Mouse (Mus musculus): ENCODE results near the gene Gpx1. TPM values are rescaled to one million over a fixed set of nuclear protein-coding genes. Genes with fewer than 3 reads are reported as not detected.

Gpx1 gene
- total RNA-seq, 1 experiment, result 939 TPM

DNA sequence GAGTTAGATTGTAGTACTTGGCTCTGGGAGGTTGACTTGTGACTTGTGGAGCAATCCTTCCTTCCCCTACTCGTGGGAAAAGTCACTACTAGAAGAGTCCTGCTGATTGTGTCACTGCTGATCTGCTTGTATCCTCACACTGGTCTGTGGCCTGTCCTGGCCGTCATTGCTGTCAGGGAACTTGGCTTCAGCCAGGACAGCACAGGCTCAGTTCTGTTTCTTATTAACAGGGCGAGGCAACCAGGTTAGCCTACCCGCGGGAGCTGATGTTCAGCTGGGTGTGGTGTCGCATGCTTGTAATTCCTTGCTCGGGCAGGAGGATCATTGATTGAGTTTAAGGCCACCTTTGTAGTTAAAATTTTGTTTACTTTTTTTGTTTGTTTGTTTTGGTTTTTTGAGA lies 46.3 kb downstream of the Gpx1 start:
- no peak for TF ChIP-seq HCFC1 (IDR thresholded peaks at IDR 0.05; ENCODE audit: borderline replicate concordance, insufficient read depth, low read length)
- no peak for TF ChIP-seq ZNF384 (IDR thresholded peaks at IDR 0.05; ENCODE audit: low read depth, low read length)
- TF ChIP-seq CHD2 (IDR thresholded peaks at IDR 0.05; ENCODE audit: low read depth, low read length), result no peak
- TF ChIP-seq MAFK (IDR thresholded peaks at IDR 0.05; ENCODE audit: insufficient read depth, low read depth, low read length), result no peak
- peak; percentile 21 for DNase-seq (ENCODE audit: low read depth, low spot score)
- no peaks in the 10 kb centered on the region for H3K9me3 ChIP-seq (ENCODE audit: control insufficient read depth, insufficient read depth, low read depth, low read length)
- no peak overlapping the region for H3K9ac ChIP-seq (ENCODE audit: insufficient read depth, low read depth, low read length, poor library complexity, severe bottlenecking)
- H3K4me3 ChIP-seq (ENCODE audit: insufficient read depth in 1 of 2, low read depth in 1 of 2, low read length in 2 of 2, poor library complexity in 1 of 2, severe bottlenecking in 1 of 2), result no peak overlapping the region
- peaks cover 29% of the 10 kb centered on the region for H3K36me3 ChIP-seq (ENCODE audit: control insufficient read depth, insufficient read depth, low read length, poor library complexity, severe bottlenecking)
- peak overlapping the region; percentile 26; the same call in 1 of the 2 replicates for H3K27ac ChIP-seq (ENCODE audit: insufficient read depth, low read depth, low read length, poor library complexity, severe bottlenecking)
- in situ Hi-C loops (cut with MboI; ENCODE audit: low sequenced_read_pairs in 2 of 2, unreplicated experiment in 2 of 2), result no loop called here
- peaks cover 0 to 10% of the 10 kb centered on the region in 2 experiments; a peak in 2 of 4 replicates for H3K4me1 ChIP-seq (ENCODE audit: control insufficient read depth in 2 of 2, insufficient read depth in 2 of 2, low read length in 2 of 2, poor library complexity in 1 of 2)

DNA sequence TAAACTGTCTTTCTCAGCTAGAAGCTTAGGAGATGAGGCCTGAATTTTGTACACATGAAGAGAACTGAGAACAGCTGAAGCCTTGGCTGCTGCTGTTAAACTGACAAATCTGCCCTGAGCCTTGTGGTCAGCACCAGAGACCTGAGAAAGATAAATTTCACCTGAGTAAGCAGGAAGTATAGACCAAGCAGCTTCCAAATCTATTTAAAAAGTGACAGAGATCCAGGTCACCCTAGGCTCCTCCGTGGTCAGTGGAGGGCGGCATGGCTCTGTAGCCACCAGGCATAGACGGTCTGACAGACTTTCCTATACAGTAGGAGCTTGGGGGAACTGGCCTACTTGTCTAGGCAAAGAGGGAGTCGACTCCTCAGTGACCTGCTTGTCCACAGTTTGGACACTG lies 48.1 kb downstream of the Gpx1 start:
- TF ChIP-seq ZC3H11A (IDR thresholded peaks at IDR 0.05; ENCODE audit: borderline replicate concordance, low read depth, low read length), result no peak
- no peak for TF ChIP-seq MAFK (IDR thresholded peaks at IDR 0.05; ENCODE audit: insufficient read depth, low read depth, low read length)
- no peak for TF ChIP-seq ZNF384 (IDR thresholded peaks at IDR 0.05; ENCODE audit: low read depth, low read length)
- no peak for TF ChIP-seq CHD2 (IDR thresholded peaks at IDR 0.05; ENCODE audit: low read depth, low read length)
- no peak for DNase-seq (ENCODE audit: low read depth, low spot score)
- Histone ChIP-seq H3K4me1 (ENCODE audit: control insufficient read depth in 2 of 2, insufficient read depth in 2 of 2, low read length in 2 of 2, poor library complexity in 1 of 2) (peaks cover 0 to 15% of the 10 kb centered on the region in 2 experiments; a peak in 2 of 4 replicates), H3K9me3 (ENCODE audit: control insufficient read depth, insufficient read depth, low read depth, low read length) (no peaks in the 10 kb centered on the region), H3K4me3 (ENCODE audit: insufficient read depth in 1 of 2, low read depth in 1 of 2, low read length in 2 of 2, poor library complexity in 1 of 2, severe bottlenecking in 1 of 2) (no peak overlapping the region), H3K9ac (ENCODE audit: insufficient read depth, low read depth, low read length, poor library complexity, severe bottlenecking) (no peak overlapping the region), H3K27ac (ENCODE audit: insufficient read depth, low read depth, low read length, poor library complexity, severe bottlenecking) (no peak overlapping the region), H3K36me3 (ENCODE audit: control insufficient read depth, insufficient read depth, low read length, poor library complexity, severe bottlenecking) (peaks cover 23% of the 10 kb centered on the region)
- in situ Hi-C loops (cut with MboI; ENCODE audit: low sequenced_read_pairs in 2 of 2, unreplicated experiment in 2 of 2), result no loop called here

- peaks cover 21% of the 10 kb centered on the region for H3K36me3 ChIP-seq (ENCODE audit: control insufficient read depth, insufficient read depth, low read length, poor library complexity, severe bottlenecking)
- in situ Hi-C loops (cut with MboI; ENCODE audit: low sequenced_read_pairs in 2 of 2, unreplicated experiment in 2 of 2), result no loop called here
Measured at GRCm38 (mm10) chr9:108388601-108389000, 49.9 kb downstream of the Gpx1 start.

DNA sequence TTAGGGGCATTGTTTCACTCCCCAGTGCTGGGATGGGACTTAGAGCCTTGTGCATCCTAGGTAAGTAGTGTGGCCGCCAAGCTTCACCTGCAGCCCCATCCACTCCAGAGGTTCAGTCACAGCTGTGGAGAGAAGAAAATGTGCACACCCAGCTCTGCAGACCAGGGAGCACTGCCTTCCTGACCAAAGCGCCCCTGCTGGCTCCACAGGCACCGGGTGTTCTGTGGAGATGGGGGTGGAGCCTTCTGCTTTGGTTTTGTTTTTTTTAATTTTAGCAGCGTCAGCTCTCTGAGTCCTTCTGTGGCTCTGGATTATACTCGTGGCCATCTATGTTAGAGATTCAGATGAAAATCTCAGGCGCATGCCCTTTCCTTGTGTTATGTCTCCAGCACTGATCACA lies 50.5 kb downstream of the Gpx1 start:
- Histone ChIP-seq H3K9me3 (ENCODE audit: control insufficient read depth, insufficient read depth, low read depth, low read length) (no peaks in the 10 kb centered on the region), H3K4me3 (ENCODE audit: insufficient read depth in 1 of 2, low read depth in 1 of 2, low read length in 2 of 2, poor library complexity in 1 of 2, severe bottlenecking in 1 of 2) (no peak overlapping the region), H3K27ac (ENCODE audit: insufficient read depth, low read depth, low read length, poor library complexity, severe bottlenecking) (no peak overlapping the region), H3K9ac (ENCODE audit: insufficient read depth, low read depth, low read length, poor library complexity, severe bottlenecking) (no peak overlapping the region), H3K36me3 (ENCODE audit: control insufficient read depth, insufficient read depth, low read length, poor library complexity, severe bottlenecking) (peaks cover 19% of the 10 kb centered on the region), H3K4me1 (ENCODE audit: control insufficient read depth in 2 of 2, insufficient read depth in 2 of 2, low read length in 2 of 2, poor library complexity in 1 of 2) (peaks cover 2 to 17% of the 10 kb centered on the region in 2 experiments; a peak in 3 of 4 replicates)
- TF ChIP-seq ZC3H11A (IDR thresholded peaks at IDR 0.05; ENCODE audit: borderline replicate concordance, low read depth, low read length), result no peak
- no peak for TF ChIP-seq MAFK (IDR thresholded peaks at IDR 0.05; ENCODE audit: insufficient read depth, low read depth, low read length)
- no peak for TF ChIP-seq CHD2 (IDR thresholded peaks at IDR 0.05; ENCODE audit: low read depth, low read length)
- TF ChIP-seq ZNF384 (IDR thresholded peaks at IDR 0.05; ENCODE audit: low read depth, low read length), result no peak
- no peak for TF ChIP-seq HCFC1 (IDR thresholded peaks at IDR 0.05; ENCODE audit: borderline replicate concordance, insufficient read depth, low read length)
- DNase-seq (ENCODE audit: low read depth, low spot score), result no peak
- in situ Hi-C loops (cut with MboI; ENCODE audit: low sequenced_read_pairs in 2 of 2, unreplicated experiment in 2 of 2), result no loop called here

More at GRCm38 (mm10) chr9:108388601-108389000, 49.9 kb downstream of the Gpx1 start:
- no peak overlapping the region for H3K9ac ChIP-seq (ENCODE audit: insufficient read depth, low read depth, low read length, poor library complexity, severe bottlenecking)
- H3K27ac ChIP-seq (ENCODE audit: insufficient read depth, low read depth, low read length, poor library complexity, severe bottlenecking), result no peak overlapping the region
- no peak for DNase-seq (ENCODE audit: low read depth, low spot score)
- H3K4me3 ChIP-seq (ENCODE audit: insufficient read depth in 1 of 2, low read depth in 1 of 2, low read length in 2 of 2, poor library complexity in 1 of 2, severe bottlenecking in 1 of 2), result no peak overlapping the region
- H3K4me1 ChIP-seq (ENCODE audit: control insufficient read depth in 2 of 2, insufficient read depth in 2 of 2, low read length in 2 of 2, poor library complexity in 1 of 2), result peaks cover 2 to 18% of the 10 kb centered on the region in 2 experiments; a peak in 3 of 4 replicates
- H3K9me3 ChIP-seq (ENCODE audit: control insufficient read depth, insufficient read depth, low read depth, low read length), result no peaks in the 10 kb centered on the region
- TF ChIP-seq ZC3H11A (IDR thresholded peaks at IDR 0.05; ENCODE audit: borderline replicate concordance, low read depth, low read length) (no peak), MAFK (IDR thresholded peaks at IDR 0.05; ENCODE audit: insufficient read depth, low read depth, low read length) (no peak), CHD2 (IDR thresholded peaks at IDR 0.05; ENCODE audit: low read depth, low read length) (no peak), ZNF384 (IDR thresholded peaks at IDR 0.05; ENCODE audit: low read depth, low read length) (no peak)

Other genes starting within 250 kb of the Gpx1 start
- 37.3 and 56.1 TPM in 2 replicates for gene Apeh, start 244.3 kb upstream of the Gpx1 start, total RNA-seq (2012; rRNA removed)
- gene Bsn, start 148.5 kb upstream of the Gpx1 start, total RNA-seq (2012; rRNA removed), result 0.45 and 0.58 TPM in 2 replicates
- 134 and 168 TPM in 2 replicates for gene Dag1, start 74.9 kb upstream of the Gpx1 start, total RNA-seq (2012; rRNA removed)
- gene Nicn1, start 48.5 kb upstream of the Gpx1 start, total RNA-seq (2012; rRNA removed), result 9.2 and 9.9 TPM in 2 replicates
- 63.9 and 77.9 TPM in 2 replicates for gene Amt, start 42.0 kb upstream of the Gpx1 start, total RNA-seq (2012; rRNA removed)
- 82.9 and 125 TPM in 2 replicates for gene Rhoa, start 32.8 kb upstream of the Gpx1 start, total RNA-seq (2012; rRNA removed)
- 10.0 and 11.0 TPM in 2 replicates for gene Tcta, start 32.7 kb upstream of the Gpx1 start, total RNA-seq (2012; rRNA removed)
- 64.2 and 69.1 TPM in 2 replicates for gene Usp4, start 8.9 kb downstream of the Gpx1 start, total RNA-seq (2012; rRNA removed)
- gene 1700102P08Rik, start 53.9 kb downstream of the Gpx1 start, total RNA-seq (2012; rRNA removed), result 1.3 and 1.5 TPM in 2 replicates
- gene Ccdc36, start 89.6 kb downstream of the Gpx1 start, total RNA-seq (2012; rRNA removed), result 1.4 and 1.7 TPM in 2 replicates
- not detected in 2 replicates for gene BC048562, start 97.6 kb downstream of the Gpx1 start, total RNA-seq (2012; rRNA removed)
- gene Ccdc71, start 121.6 kb downstream of the Gpx1 start, total RNA-seq (2012; rRNA removed), result 16.7 and 18.6 TPM in 2 replicates
- 6.6 and 6.7 TPM in 2 replicates for gene Klhdc8b, start 122.7 kb downstream of the Gpx1 start, total RNA-seq (2012; rRNA removed)
- 50.6 and 54.5 TPM in 2 replicates for gene Lamb2, start 140.8 kb downstream of the Gpx1 start, total RNA-seq (2012; rRNA removed)
- 92.1 and 126 TPM in 2 replicates for gene Usp19, start 151.7 kb downstream of the Gpx1 start, total RNA-seq (2012; rRNA removed)
- gene Qars, start 168.8 kb downstream of the Gpx1 start, total RNA-seq (2012; rRNA removed), result 393 and 450 TPM in 2 replicates
- 145 and 152 TPM in 2 replicates for gene Qrich1, start 177.9 kb downstream of the Gpx1 start, total RNA-seq (2012; rRNA removed)
- gene Impdh2, start 221.4 kb downstream of the Gpx1 start, total RNA-seq (2012; rRNA removed), result 344 and 404 TPM in 2 replicates
- gene Ndufaf3, start 228.5 kb downstream of the Gpx1 start, total RNA-seq (2012; rRNA removed), result 36.6 and 57.3 TPM in 2 replicates
- gene Dalrd3, start 231.0 kb downstream of the Gpx1 start, total RNA-seq (2012; rRNA removed), result 112 and 209 TPM in 2 replicates
- 56.9 and 78.8 TPM in 2 replicates for gene Wdr6, start 239.8 kb downstream of the Gpx1 start, total RNA-seq (2012; rRNA removed)

Data from ES-E14 (cell line).